Mouse (Mus musculus) 3134 (cell line): ENCODE data around the gene Ccdc130.

Experiments
- DNase-seq: peaks from one replicate; pipeline ENCODE4 v3.0.0-alpha.2; 2011; ENCODE audit warnings: low spot score; ENCODE audit not compliant: insufficient read length; ENCODE audit errors: extremely low read depth

The Ccdc130 gene

DNA sequence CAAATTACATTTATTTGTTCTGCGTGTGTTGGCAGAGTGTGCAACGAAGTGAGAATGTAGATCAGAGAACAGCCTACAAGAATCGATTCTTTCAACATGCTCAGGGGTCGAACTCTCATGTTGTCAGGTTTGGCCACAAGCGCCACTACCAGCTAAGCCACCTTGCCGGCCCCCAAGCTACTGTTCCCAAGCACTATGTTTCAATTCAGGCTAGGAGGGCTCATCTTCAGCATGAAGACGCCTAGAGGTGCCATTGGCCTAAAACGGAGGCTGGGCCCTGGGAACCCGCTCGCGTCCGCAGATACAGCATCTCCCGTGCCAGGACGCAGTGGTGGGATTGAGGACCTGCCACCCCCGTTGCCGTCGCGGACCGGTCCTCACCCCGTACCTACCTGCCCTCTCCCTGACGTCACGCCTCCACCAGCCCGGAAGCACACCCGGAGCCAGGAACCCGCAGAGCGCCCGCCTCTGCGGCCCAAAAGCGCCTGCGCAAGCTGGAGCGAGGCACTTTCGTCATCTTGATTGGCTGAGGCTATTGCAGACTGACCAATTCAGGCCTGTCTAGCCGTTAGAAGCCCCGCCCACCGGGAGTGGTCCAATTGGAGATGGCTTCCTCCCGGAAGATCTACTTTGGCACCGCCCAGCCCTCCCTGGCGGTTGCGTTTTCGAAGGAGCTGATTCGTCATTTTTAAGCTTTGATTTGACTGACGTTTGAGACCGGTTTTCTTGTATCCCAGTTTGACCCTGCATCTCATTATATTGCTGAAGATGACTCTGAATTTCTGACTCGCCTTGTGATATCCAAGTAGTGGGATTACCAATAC, at the start of gene Ccdc130:
Gene Ccdc130 (minus strand): TSS at position 431 of the 824 bp plus-strand sequence.
- DNase-seq, result peak; percentile 99

DNA sequence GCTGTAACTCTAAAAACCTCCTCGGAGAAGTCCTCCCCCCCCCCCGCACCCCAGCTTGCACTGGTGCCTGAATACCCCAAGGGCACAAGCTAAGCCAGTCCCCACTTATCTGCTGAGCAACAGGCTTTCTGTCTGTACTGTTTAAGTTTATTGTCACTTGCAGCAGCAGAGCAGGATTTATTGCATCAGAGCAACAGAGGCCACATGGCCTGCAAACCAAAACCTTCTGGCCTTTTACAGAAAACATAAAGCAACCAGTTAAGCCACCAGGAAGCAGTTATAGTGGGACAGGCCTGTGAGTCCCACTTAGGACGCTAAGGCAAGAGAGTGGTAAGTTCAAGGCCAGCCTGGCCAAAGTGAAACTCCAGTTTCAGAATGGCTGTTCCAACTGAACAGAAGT, 38.2 kb upstream of the Ccdc130 start:
- DNase-seq, result no peak

- no peak for DNase-seq
These were observed 33.8 kb upstream of the Ccdc130 start for GRCm38 (mm10) chr8:84303951-84304350.

- DNase-seq, result no peak
These were observed 27.0 kb upstream of the Ccdc130 start for GRCm38 (mm10) chr8:84297029-84297785.

GRCm38 (mm10) chr8:84291688-84292087, 21.5 kb upstream of the Ccdc130 start:
- DNase-seq, result peak; percentile 36

DNA sequence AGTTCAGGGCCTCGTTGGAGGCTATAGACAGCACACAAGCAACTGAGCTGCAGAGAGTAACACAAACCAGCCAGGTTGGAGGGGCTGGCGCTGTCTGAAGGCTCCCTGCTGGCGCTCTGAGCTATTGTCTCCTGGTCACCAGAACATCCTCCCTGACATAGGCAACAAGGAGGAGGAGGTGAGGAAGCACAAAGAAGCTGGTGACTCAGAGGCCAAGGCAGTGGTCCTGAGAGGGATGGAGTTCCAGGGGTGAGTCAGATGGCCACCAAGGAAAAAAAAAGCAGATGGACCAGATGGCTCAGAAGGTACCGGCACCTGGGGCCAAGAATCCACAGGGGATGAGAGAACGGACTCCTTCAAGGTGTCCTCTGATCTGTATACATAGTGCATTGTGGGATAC, 20.9 kb upstream of the Ccdc130 start:
- peak; percentile 31 for DNase-seq

GRCm38 (mm10) chr8:84288892-84289291, 18.7 kb upstream of the Ccdc130 start:
- DNase-seq, result no peak

GRCm38 (mm10) chr8:84285665-84286064, 15.5 kb upstream of the Ccdc130 start:
- DNase-seq, result peak; percentile 30

GRCm38 (mm10) chr8:84284608-84285063, 14.5 kb upstream of the Ccdc130 start:
- DNase-seq, result peak; percentile 19

GRCm38 (mm10) chr8:84280777-84281176, 10.6 kb upstream of the Ccdc130 start:
- DNase-seq, result no peak

DNA sequence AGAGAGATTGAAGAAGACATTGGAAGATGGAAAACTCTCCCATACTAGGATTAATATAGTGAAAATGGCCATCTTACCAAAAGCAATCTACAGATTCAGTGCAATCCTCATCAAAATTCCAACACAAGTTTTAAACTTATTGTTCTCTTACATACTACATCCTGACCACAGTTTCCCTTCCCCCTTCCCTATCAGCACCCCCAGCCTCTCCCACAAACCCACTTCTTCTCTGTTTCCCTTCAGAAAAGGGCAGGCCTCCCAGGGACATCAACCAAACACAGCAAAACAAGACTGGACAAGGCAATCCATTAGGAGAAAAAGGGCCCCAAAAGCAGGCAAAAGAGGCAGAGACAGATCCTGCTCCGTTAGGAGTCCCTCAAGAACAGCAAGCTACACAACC, 6.3 kb upstream of the Ccdc130 start:
- DNase-seq, result no peak

DNA sequence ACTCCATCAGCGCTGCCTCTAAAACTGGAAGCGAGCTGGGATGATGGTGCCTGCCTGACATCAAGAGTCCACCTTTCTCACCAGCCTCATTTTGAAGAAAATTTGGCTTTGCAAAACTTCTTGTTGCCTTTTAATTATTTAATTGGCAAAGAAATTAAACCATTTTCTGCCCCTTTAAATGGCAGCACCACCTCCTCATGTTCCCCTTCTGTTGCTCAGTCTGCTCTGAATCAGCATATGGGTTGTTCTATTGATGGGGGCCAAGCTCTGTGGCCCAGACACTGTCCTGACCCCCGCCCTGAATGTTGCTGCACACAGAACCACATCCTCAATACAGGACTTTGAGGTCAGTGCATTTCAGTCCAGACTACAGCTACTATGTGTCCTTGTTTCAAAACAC, 3.8 kb upstream of the Ccdc130 start:
- no peak for DNase-seq

GRCm38 (mm10) chr8:84272302-84272701, 2.1 kb upstream of the Ccdc130 start:
- DNase-seq, result no peak

DNA sequence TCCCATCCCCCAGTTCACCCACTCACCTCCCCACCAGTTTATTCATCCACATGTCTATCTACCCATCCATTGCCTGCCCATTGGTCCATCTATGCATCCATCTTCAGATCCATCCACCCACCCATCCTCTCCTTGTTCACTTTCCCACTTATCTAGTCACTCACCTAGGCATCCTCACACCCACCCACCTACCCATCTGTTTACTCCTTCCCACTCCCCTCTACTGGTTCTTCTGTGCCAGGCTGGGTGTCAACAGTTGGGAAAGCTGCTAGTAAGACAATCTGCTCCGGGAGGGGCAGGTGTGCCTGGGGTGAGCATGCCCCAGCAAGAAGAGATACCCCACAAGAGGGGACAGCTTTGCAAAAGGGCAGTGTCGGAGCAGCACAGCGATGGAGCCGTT, 9.1 kb downstream of the Ccdc130 start:
- no peak for DNase-seq

- DNase-seq, result peak; percentile 93
These were observed 13.2 kb downstream of the Ccdc130 start, which contains the start of gene Mri1 for GRCm38 (mm10) chr8:84256822-84257610. Mri1 (minus strand) TSS chr8:84257326.

- DNase-seq, result no peak
These were observed 13.7 kb downstream of the Ccdc130 start for GRCm38 (mm10) chr8:84256458-84256821.

DNA sequence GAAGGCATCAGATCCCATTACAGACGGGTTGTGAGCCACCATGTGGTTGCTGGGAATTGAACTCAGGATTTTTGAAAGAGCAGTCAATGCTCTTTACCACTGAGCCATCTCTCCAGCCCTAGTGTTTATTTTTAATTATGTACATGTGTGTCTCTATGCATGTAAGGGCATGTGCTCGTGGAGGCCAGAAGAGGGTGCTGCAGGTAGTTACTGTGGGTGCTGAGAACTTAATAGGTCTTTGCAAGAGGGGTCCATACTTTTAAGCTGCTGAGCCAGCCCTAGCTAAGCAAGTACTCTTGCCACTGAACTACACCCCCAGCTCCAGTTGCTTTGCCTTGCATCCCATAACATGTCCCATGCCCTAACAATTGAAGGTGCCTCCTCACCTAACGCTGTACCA, 14.3 kb downstream of the Ccdc130 start:
- no peak for DNase-seq

- peak; percentile 88 for DNase-seq
These were observed 20.7 kb downstream of the Ccdc130 start, which contains the start of gene D8Ertd738e for GRCm38 (mm10) chr8:84249257-84250170. D8Ertd738e (minus strand) TSS chr8:84249719.

DNA sequence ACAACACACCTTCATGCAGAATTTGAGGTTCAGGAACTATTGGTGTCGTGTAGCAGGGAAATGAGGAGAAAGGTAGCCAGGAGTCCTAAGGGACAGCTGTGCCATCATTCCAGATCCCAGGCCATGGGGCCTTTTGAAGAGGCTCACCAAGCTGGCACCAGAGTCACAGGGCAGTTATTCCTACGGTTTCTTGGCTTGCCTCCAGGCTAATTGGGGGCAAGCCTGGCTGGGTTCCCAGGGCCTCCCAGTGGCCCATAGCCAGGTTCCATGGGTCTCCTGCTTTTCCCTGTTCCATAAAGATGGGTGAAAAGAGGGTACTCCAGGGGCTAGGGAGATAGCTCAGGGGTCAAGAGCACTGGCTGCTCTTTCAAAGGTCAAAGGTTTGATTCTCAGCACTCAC, 28.4 kb downstream of the Ccdc130 start:
- DNase-seq, result no peak

DNA sequence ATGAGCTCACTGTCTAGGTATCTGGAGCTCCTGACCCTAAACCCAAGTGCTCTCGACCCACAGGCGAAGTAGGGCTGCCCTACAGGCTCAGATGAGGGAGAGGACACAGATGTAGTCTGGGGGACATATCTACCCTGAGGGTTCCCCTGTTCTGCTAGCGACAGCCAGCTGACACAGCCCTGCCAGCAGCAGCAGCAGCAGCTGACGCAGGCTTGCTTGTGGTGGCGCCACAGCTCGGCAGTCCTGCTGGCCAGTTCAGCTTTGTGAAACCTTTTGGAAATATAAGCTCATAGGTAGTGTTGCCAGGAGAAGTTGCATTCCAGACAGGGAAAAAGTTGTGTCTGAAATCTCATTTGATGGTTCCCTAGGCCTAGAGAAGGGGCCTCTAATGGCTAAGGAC, 29.0 kb downstream of the Ccdc130 start:
- DNase-seq, result no peak
